10 mouse cellular contexts compared by ENCODE assay signal in the genomic region with DNA sequence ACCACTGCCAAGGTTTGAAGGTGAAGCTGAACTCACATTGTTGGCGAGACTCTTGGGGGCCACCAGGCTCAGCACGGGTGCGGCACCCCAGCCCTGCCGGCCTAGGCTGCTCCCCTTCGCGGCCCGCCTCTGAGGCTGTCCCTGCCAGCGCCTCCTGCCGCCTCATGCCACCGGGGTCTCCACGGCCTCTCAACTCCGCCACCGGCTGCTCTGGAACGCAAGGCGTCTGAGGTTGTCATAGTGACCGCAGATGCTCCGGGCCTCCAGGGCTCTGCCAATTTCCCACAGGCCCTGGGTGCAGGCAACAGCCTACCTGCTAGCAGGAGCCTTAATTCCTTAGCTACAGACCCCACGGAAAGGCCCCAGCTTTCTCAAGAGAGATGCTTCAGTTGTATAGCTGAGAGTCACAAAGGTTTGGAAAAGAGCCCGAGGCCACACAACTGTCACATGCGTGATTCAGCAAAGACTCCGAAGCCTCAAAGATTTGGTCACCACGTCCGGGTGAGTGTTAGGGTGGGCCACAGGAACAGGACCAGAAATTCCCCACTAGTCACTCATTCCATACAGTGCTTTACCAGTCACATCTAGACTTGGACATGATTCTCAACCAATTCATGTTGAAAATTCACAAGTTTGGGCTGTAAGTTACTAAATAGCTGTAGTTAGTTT. TPM values are rescaled to one million over a fixed set of nuclear protein-coding genes. Genes with fewer than 3 reads are reported as not detected.
A peak's percentile ranks its signal among the peaks of the same experiment; 100 is the strongest.
DNase-seq lines count a peak whose midpoint lies in the region; ATAC-seq and TF ChIP-seq lines count a peak whose summit lies in the region.
"Had no signal": no experiment of that assay in that cellular context is flagged by ENCODE, and none has a peak within 500 bp of the region (broad histone marks: within the 10 kb centered on the region; RNA-seq: fewer than 3 reads in every experiment).

A gene (minus strand): TSS at position 228 of the 669 bp plus-strand sequence.

- H3K9ac ChIP-seq in forebrain, embryonic 14.5 days (ENCODE audit: low read length), result peak within 1 kb of the TSS; percentile 37; the same call in 1 of the 2 replicates
- H3K9ac ChIP-seq in midbrain, embryonic 11.5 days (ENCODE audit: low read length), result peak within 1 kb of the TSS; percentile 20; the same call in 1 of the 2 replicates
- H3K9ac ChIP-seq in liver, postnatal 0 days (replicated peaks), result no peak within 1 kb of the TSS

- H3K4me2 ChIP-seq in forebrain, embryonic 14.5 days (ENCODE audit: low read length), result no peak within 1 kb of the TSS
- H3K4me2 ChIP-seq in midbrain, embryonic 11.5 days, result peak within 1 kb of the TSS; percentile 30
- H3K4me2 ChIP-seq in liver, postnatal 0 days (ENCODE audit: low read depth, low read length), result no peak within 1 kb of the TSS

- H3K79me3 ChIP-seq in C2C12 (ENCODE audit: low read depth), result peaks cover 2% of the 10 kb centered on the region

- no peak for TF ChIP-seq CTCF in C2C12 (IDR thresholded peaks at IDR 0.05; ENCODE audit: control insufficient read depth, insufficient read depth, insufficient read length)
- TF ChIP-seq CTCF in liver, postnatal 0 days (IDR thresholded peaks at IDR 0.05; ENCODE audit: low read depth), result no peak

- H3K27me3 ChIP-seq in C2C12 (ENCODE audit: control insufficient read depth, insufficient read depth, insufficient read length), result no peaks in the 10 kb centered on the region
- H3K27me3 ChIP-seq in forebrain, embryonic 14.5 days (replicated peaks; ENCODE audit: control insufficient read depth, insufficient read depth, low read length), result no peaks in the 10 kb centered on the region
- no peaks in the 10 kb centered on the region for H3K27me3 ChIP-seq in midbrain, embryonic 11.5 days (ENCODE audit: control insufficient read depth, insufficient read depth, low read length)
- peaks cover 3% of the 10 kb centered on the region; the same call in 1 of the 2 replicates for H3K27me3 ChIP-seq in liver, postnatal 0 days (ENCODE audit: insufficient read depth, low read length)

- H3K4me1 ChIP-seq in forebrain, embryonic 14.5 days (ENCODE audit: control insufficient read depth, insufficient read depth, low read length), result 0 out of 2 replicates have a peak, but pooled peaks cover 3% of the 10 kb centered on the region
- peaks cover 6% of the 10 kb centered on the region for H3K4me1 ChIP-seq in midbrain, embryonic 11.5 days (ENCODE audit: control insufficient read depth, insufficient read depth, low read length)
- H3K4me1 ChIP-seq in liver, postnatal 0 days (ENCODE audit: insufficient read depth), result no peaks in the 10 kb centered on the region

- H3ac ChIP-seq in C2C12 (ENCODE audit: control insufficient read depth, insufficient read length, low read depth), result peak within 1 kb of the TSS; percentile 71

- H3K27ac ChIP-seq in forebrain, embryonic 14.5 days (ENCODE audit: low read depth, low read length), result no peak within 1 kb of the TSS
- no peak within 1 kb of the TSS for H3K27ac ChIP-seq in midbrain, embryonic 11.5 days (ENCODE audit: low read depth, low read length)
- H3K27ac ChIP-seq in liver, postnatal 0 days (ENCODE audit: low read depth), result no peak within 1 kb of the TSS

- TF ChIP-seq EP300 in liver, postnatal 0 days (IDR thresholded peaks at IDR 0.05; ENCODE audit: low read depth), result no peak

- peak; percentile 67 for ATAC-seq in forebrain, embryonic 14.5 days
- ATAC-seq in midbrain, embryonic 11.5 days (ENCODE audit: low FRiP score), result peak; percentile 77
- ATAC-seq in liver, postnatal 0 days, result no peak
- no peak for ATAC-seq in erythroblast, adult 5-6 weeks (replicated peaks; ENCODE audit: low FRiP score, poor library complexity, severe bottlenecking)

- no peaks in the 10 kb centered on the region for H3K9me3 ChIP-seq in forebrain, embryonic 14.5 days (replicated peaks; ENCODE audit: control insufficient read depth, low read length)
- H3K9me3 ChIP-seq in midbrain, embryonic 11.5 days (ENCODE audit: control insufficient read depth, low read length), result no peaks in the 10 kb centered on the region
- no peaks in the 10 kb centered on the region for H3K9me3 ChIP-seq in liver, postnatal 0 days (ENCODE audit: low read length)

- DNase-seq in adrenal gland, postnatal 10 days, result peak; percentile 10
- DNase-seq in adrenal gland, postnatal 25 days, result no peak
- DNase-seq in forebrain, embryonic 14.5 days (ENCODE audit: low spot score), result peak; percentile 20
- DNase-seq in midbrain, embryonic 11.5 days (ENCODE audit: low spot score, missing footprints), result peak; percentile 87
- DNase-seq in liver, postnatal 0 days, result no peak
- DNase-seq in frontal cortex, adult 2 months (ENCODE audit: extremely low spot score in 1 of 2, low spot score in 1 of 2), result no peak
- DNase-seq: lung, postnatal 10 days had no signal

- peak within 1 kb of the TSS; percentile 34 for H3K4me3 ChIP-seq in C2C12 (ENCODE audit: insufficient read depth, poor library complexity, severe bottlenecking)
- no peak within 1 kb of the TSS for H3K4me3 ChIP-seq in forebrain, embryonic 14.5 days (ENCODE audit: low read depth, low read length)
- no peak within 1 kb of the TSS for H3K4me3 ChIP-seq in midbrain, embryonic 11.5 days (ENCODE audit: low read depth, low read length)
- H3K4me3 ChIP-seq in liver, postnatal 0 days (ENCODE audit: low read depth, low read length), result no peak within 1 kb of the TSS

- H3K36me3 ChIP-seq in C2C12 (ENCODE audit: control insufficient read depth, insufficient read depth), result peaks cover 7% of the 10 kb centered on the region
- no peaks in the 10 kb centered on the region for H3K36me3 ChIP-seq in forebrain, embryonic 14.5 days (ENCODE audit: control insufficient read depth, insufficient read depth, low read length)
- H3K36me3 ChIP-seq in midbrain, embryonic 11.5 days (ENCODE audit: control insufficient read depth, insufficient read depth, low read length), result no peaks in the 10 kb centered on the region
- no peaks in the 10 kb centered on the region for H3K36me3 ChIP-seq in liver, postnatal 0 days (replicated peaks; ENCODE audit: insufficient read depth, low read length)

- WGBS in forebrain, embryonic 14.5 days, result 16% methylated on average over 23 of the region's 23 CpGs
- WGBS in midbrain, embryonic 11.5 days, result 18% methylated on average over 23 of the region's 23 CpGs
- WGBS in liver, postnatal 0 days (ENCODE audit: insufficient replicate concordance), result 27% methylated on average over 23 of the region's 23 CpGs

- H3K79me2 ChIP-seq in C2C12 (ENCODE audit: control insufficient read depth, insufficient read depth), result peaks cover 29% of the 10 kb centered on the region

TF ChIP-seq in C2C12, 6 proteins besides CTCF, POLR2A, EP300 and RAD21:
- TF ChIP-seq FOSL1 (IDR thresholded peaks at IDR 0.05; ENCODE audit: insufficient read depth, low read length, poor library complexity, severe bottlenecking) (no peak), MAX (IDR thresholded peaks at IDR 0.05) (no peak), CEBPB (IDR thresholded peaks at IDR 0.05; ENCODE audit: low read depth) (no peak), MYOD1 (IDR thresholded peaks at IDR 0.05; ENCODE audit: control insufficient read depth, insufficient read length, low read depth) (no peak), USF1 (IDR thresholded peaks at IDR 0.05; ENCODE audit: low read depth) (no peak), MYOG (IDR thresholded peaks at IDR 0.05; ENCODE audit: control insufficient read depth, extremely low read depth, insufficient read length) (no peak)
TF ChIP-seq in C2C12: peak in this region for 0.

RNA-seq across cellular contexts. Expression of the gene that starts here (rescaled TPM):
- total RNA-seq in adrenal gland, postnatal 10 days (2021), result not detected
- not detected in 2 replicates for total RNA-seq in adrenal gland, postnatal 25 days (2021)
- 8.7 TPM for polyA plus RNA-seq in C2C12 (2012; fragmentation: generic; extraction: Trizol)
- polyA plus RNA-seq in forebrain, embryonic 14.5 days (2014; fragmentation: Nextera tagmentation; extraction: Ambion mirVana), result 3.2 and 4.5 TPM in 2 replicates
- polyA plus RNA-seq in midbrain, embryonic 11.5 days (2014; fragmentation: Nextera tagmentation; extraction: Ambion mirVana), result not detected in 2 replicates
- not detected in 2 replicates for polyA plus RNA-seq in liver, postnatal 0 days (2015; fragmentation: Nextera tagmentation; extraction: Ambion mirVana)
- not detected in 2 replicates for total RNA-seq in erythroblast, adult 5-6 weeks (2015; ENCODE audit: low replicate concordance)
- not detected in 2 replicates for total RNA-seq in erythroblast, adult 5-6 weeks (2017; ENCODE audit: low replicate concordance)
- polyA plus RNA-seq in frontal cortex, adult 2 months (2012; rRNA removed), result 3.7 and 5.5 TPM in 2 replicates
- total RNA-seq: heart, adult 8-10 months had no signal

Comparison
In these comparisons a context has a peak if more than half of its experiments do, and no peak if none do; other contexts are left out.
1. Peak in DNase-seq in adrenal gland, postnatal 10 days; RNA of the gene not detected or under 1 TPM.
2. Peak in DNase-seq, ATAC-seq, H3K9ac ChIP-seq and H3K4me2 ChIP-seq in midbrain, embryonic 11.5 days; RNA of the gene not detected or under 1 TPM.